Mouse (Mus musculus) cerebellum, adult 2 months (tissue): Measurements from ENCODE around the gene Fam135a. TPM values are rescaled to one million over a fixed set of nuclear protein-coding genes. Genes with fewer than 3 reads are reported as not detected.

Experiments used
- DNase-seq, 2 experiments: peaks; one replicate each; pipeline ENCODE4 v3.0.0; 2021
- H3K27ac ChIP-seq: fragments of 200-500 bp; 2 replicates; pipeline ENCODE4 v1.5.1; 2012; ENCODE audit warnings: low read length, control low read depth, inconsistent platforms; ENCODE audit not compliant: insufficient read depth
- H3K27me3 ChIP-seq: fragments of 200-500 bp; 2 replicates; pipeline ENCODE4 v1.6.1; 2012; ENCODE audit warnings: inconsistent platforms, mild to moderate bottlenecking, low read length, moderate library complexity; ENCODE audit not compliant: control insufficient read depth, insufficient read depth
- H3K4me1 ChIP-seq: fragments of 200-500 bp; 2 replicates; pipeline ENCODE4 v1.6.1; 2011; ENCODE audit warnings: low read length; ENCODE audit not compliant: control insufficient read depth, insufficient read depth
- H3K4me3 ChIP-seq: fragments of 200-500 bp; replicated peaks from 2 replicates; pipeline ENCODE3; 2011; ENCODE audit warnings: mild to moderate bottlenecking, low read depth, low read length, control low read depth; ENCODE audit not compliant: insufficient read depth
- CTCF ChIP-seq: fragments of 200-500 bp; IDR thresholded peaks from 2 replicates; pipeline ENCODE4 v1.5.1; 2011; ENCODE audit warnings: low read depth, mild to moderate bottlenecking, control low read depth, low read length, moderate library complexity, borderline replicate concordance; ENCODE audit not compliant: insufficient read depth
- POLR2A ChIP-seq: fragments of 200-500 bp; IDR thresholded peaks from 2 replicates; pipeline ENCODE4 v1.6.1; 2011; ENCODE audit warnings: low read length, control low read depth, borderline replicate concordance; ENCODE audit not compliant: insufficient read depth
- WGBS: fragments of 180-500 bp; shearing (Covaris S2); methylation state at CpG from one replicate; pipeline ENCODE4 v1.1.7; 2018; 5-methylcytosine and 5-hydroxymethylcytosine counted together
- polyA plus RNA-seq: library from polyadenylated mRNA; depleted of rRNA; stranded (reverse); fragments of >200 nt; gene quantifications from 2 replicates; pipeline ENCODE4 v1.2.3, GENCODE M21; 2012

Fam135a gene
- polyA plus RNA-seq, 1 experiment: 38.6 TPM

- no peaks in the 10 kb centered on the region for H3K27me3 ChIP-seq
- H3K4me3 ChIP-seq: no peak overlapping the region
- WGBS: 90% methylated on average over 1 of the region's 1 CpGs
- no peak overlapping the region for H3K27ac ChIP-seq
- no peak for DNase-seq
- TF ChIP-seq POLR2A (no peak), CTCF (no peak)
- no peaks in the 10 kb centered on the region for H3K4me1 ChIP-seq
Observed at GRCm38 (mm10) chr1:24122582-24122981, 22.4 kb upstream of the Fam135a start.

GRCm38 (mm10) chr1:24107971-24108773 lies 8.0 kb upstream of the Fam135a start:
- Histone ChIP-seq H3K4me3 (no peak overlapping the region), H3K4me1 (peaks cover 3% of the 10 kb centered on the region; the same call in 1 of the 2 replicates), H3K27ac (no peak overlapping the region), H3K27me3 (no peaks in the 10 kb centered on the region)
- no peak for DNase-seq
- WGBS: 55% methylated on average over 10 of the region's 10 CpGs
- no peak for TF ChIP-seq POLR2A
- no peak for TF ChIP-seq CTCF

GRCm38 (mm10) chr1:24107378-24107777 lies 7.2 kb upstream of the Fam135a start:
- no peak overlapping the region for H3K4me3 ChIP-seq
- no peak for TF ChIP-seq POLR2A
- TF ChIP-seq CTCF: no peak
- peak; percentile 26 to 27 for DNase-seq
- H3K4me1 ChIP-seq: peaks cover 3% of the 10 kb centered on the region; the same call in 1 of the 2 replicates
- WGBS: 12% methylated on average over 11 of the region's 11 CpGs
- no peaks in the 10 kb centered on the region for H3K27me3 ChIP-seq
- H3K27ac ChIP-seq: no peak overlapping the region

GRCm38 (mm10) chr1:24102579-24103149 lies 2.5 kb upstream of the Fam135a start:
- no peak for DNase-seq
- TF ChIP-seq POLR2A (no peak), CTCF (no peak)
- Histone ChIP-seq H3K27ac (no peak overlapping the region), H3K4me3 (no peak overlapping the region), H3K27me3 (no peaks in the 10 kb centered on the region), H3K4me1 (peaks cover 3% of the 10 kb centered on the region; the same call in 1 of the 2 replicates)
- 81% methylated on average over 10 of the region's 10 CpGs for WGBS

GRCm38 (mm10) chr1:24100870-24101358 lies 773 bp upstream of the Fam135a start:
- peak overlapping the region; percentile 72 for H3K4me3 ChIP-seq
- 62% methylated on average over 6 of the region's 6 CpGs for WGBS
- H3K4me1 ChIP-seq: peaks cover 3% of the 10 kb centered on the region; the same call in 1 of the 2 replicates
- no peaks in the 10 kb centered on the region for H3K27me3 ChIP-seq
- DNase-seq: peak in 1 of 2 experiments; percentile 35
- no peak overlapping the region for H3K27ac ChIP-seq
- TF ChIP-seq CTCF: no peak
- TF ChIP-seq POLR2A: no peak

GRCm38 (mm10) chr1:24099541-24099925 lies 608 bp downstream of the Fam135a start:
- Histone ChIP-seq H3K27me3 (no peaks in the 10 kb centered on the region), H3K4me1 (peaks cover 3% of the 10 kb centered on the region; the same call in 1 of the 2 replicates), H3K27ac (peak overlapping the region; percentile 89), H3K4me3 (peak overlapping the region; percentile 72)
- WGBS: under 1% methylated on average over 44 of the region's 44 CpGs
- DNase-seq: no peak
- TF ChIP-seq CTCF (no peak), POLR2A (no peak)

GRCm38 (mm10) chr1:24097541-24097940 lies 2.6 kb downstream of the Fam135a start:
- no peak overlapping the region for H3K27ac ChIP-seq
- H3K4me3 ChIP-seq: no peak overlapping the region
- no peak for DNase-seq
- WGBS: 77% methylated on average over 8 of the region's 8 CpGs
- no peak for TF ChIP-seq CTCF
- no peak for TF ChIP-seq POLR2A
- peaks cover 5% of the 10 kb centered on the region; the same call in 1 of the 2 replicates for H3K4me1 ChIP-seq
- H3K27me3 ChIP-seq: no peaks in the 10 kb centered on the region
